Mouse (Mus musculus) cerebral cortex, adult 2 months (tissue): ENCODE results near the gene Rpain.

Experiments
- WGBS: fragments of 180-500 bp; shearing (Covaris S2); methylation state at CpG from one replicate; pipeline ENCODE4 v1.1.7; 2018; 5-methylcytosine and 5-hydroxymethylcytosine counted together

The Rpain gene

DNA sequence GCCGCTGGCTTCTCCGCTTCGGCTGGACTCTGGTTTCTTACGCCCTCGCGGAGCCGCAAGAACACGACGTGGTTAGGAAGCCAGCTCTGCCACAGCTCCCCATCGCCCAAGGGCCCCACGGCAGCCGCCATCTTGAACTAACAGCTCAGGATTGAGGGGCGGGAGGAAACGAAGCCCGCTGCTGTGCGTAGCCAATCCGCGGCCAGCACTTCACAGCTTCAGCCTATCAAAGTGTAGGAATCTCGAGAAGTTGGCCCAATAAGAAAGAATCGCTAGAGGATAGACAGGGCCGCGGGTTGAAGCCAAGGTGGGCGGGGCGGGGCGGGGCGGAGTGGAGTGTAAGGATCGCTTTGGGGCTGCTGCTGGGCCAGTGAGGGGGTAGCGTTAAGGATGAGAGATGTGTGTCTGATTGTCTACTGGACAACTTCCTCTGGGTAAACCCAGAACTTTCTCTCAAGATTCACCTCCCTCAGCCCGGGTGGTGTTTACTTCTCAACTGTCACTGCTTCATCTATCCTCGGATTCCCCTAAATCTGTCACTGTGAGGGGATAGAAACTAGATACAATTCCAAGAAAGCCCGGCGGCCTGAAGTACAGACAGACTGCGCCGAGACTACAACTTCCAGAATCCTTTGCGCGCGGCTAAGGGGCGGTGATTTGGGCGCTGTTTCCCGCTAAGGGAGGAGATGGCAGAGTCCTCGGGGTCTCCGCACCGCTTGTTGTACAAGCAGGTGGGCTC, at the start of gene Rpain, which contains the start of gene Nup88:
Rpain (plus strand) TSS at position 393 of the 739 bp plus-strand sequence.
Nup88 (minus strand) TSS at position 153 of the 739 bp plus-strand sequence.
- WGBS, result under 1% methylated on average over 43 of the region's 43 CpGs

DNA sequence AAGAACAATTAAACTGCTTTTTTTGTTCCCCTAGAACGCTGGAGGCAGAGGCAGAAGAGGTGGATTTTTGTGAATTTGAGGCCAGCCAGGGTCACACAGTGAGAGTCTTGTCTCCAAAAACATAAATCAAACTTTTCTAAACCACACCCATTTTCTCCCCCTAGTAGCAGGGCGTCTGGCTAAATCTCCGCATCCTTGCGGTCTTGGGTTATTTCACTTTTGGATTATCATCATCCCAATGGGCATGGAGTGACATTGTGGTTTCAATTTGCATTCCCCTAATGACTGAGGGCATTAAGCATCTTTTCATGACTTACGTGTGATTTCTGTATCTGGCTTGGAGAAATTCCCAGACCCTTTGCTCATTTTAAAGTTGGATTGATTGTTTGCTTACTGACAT, 38.6 kb upstream of the Rpain start:
- 83% methylated on average over 5 of the region's 5 CpGs for WGBS

DNA sequence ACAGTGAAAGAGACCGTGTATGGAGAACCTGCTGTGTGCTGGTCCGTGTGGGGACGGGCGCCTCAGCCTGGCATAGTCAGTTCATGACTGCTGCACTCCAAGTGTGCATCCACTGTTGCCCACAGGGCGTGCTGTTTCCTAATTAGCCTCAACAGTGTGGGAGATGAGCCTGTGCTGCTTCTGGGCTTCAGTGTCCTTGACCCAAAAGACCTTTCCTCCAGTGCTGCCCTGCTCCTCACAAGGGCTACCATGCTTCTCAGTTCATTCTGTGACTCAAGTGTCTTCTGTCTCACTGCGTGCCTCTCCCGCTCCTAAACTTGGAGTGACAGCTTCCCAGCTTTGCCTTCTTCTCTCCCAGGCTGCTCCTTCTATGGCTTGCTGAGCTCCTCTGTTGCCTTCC, 34.7 kb upstream of the Rpain start:
- WGBS, result 81% methylated on average over 7 of the region's 7 CpGs

DNA sequence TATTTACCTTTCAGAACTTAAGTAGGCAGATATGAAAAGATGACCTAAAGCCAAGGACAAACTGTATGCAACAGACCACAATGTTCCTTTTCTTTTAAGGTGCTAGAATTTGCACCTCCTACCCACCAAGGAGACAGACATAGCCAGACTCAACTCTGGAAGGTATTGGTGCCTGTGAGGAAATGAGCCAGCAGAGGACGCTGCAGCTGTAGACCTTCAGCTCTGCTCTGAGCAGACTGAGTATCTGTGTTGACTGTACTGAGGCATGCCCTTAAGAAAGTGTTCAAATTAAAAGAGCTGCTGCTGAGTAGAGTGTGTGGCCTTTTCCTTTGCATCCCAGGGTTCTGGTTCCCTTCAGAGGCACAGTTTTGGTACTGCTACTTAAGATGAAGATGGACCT, 27.4 kb upstream of the Rpain start:
- WGBS, result 45% methylated on average over 1 of the region's 1 CpGs

DNA sequence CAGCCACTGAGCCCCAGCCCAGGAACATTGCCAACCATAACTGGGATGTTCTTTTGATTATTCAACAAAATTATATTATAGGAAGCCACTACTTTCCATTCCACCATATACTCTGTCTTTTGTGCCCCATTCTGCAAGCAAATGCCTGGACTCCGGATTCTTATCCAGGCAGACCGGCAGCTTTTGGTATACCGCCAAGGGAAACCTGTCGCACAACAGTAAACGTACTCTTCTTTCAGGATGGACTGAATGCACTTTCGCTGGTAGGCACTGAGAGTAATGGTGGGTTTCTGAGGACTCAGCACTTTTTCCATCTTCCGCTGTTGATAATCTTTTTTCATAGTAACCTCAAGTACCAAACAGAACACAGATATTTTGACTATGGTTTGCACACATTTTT, 26.4 kb upstream of the Rpain start:
- 68% methylated on average over 7 of the region's 7 CpGs for WGBS

DNA sequence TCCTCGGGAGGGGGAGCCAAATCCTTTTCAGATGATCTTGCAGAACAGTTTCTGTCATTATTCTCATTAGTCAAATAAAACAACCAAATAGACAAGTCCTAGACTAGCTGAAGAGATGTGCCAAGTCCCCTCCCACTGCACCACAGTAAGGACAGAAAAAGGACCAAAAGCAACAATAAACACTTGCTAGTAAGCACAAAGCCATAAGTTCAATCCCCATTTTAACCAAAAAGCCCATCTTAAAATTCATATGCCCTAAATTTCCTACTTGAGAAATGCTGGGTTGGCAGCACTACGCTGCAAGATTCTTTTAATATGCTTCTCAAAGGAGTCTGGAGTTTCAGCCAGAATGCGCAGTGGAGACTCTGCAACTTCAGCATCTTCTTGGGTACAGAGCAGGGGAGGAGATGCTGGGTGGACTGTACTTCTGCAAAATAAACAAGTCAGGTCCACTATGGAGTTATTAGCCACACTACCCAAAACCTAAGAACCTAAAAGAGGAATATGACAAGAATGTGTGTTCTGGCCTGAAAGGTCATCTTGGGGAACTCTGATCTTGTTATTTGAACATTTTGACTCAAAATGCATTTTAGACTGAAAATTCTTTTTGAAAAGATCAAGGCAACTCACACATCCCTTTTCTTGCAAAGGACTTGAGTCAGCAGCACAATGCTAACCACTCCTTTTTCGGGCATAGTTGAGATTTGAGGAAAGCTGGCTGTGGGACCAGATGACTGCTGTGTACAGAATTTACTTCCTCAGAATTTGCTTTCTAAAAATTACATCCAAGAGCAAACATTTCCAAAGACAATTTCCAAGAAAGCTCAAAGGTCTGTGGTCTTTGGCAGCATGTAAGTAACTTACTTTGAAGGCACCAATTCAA, 24.8 kb upstream of the Rpain start:
- 43% methylated on average over 4 of the region's 4 CpGs for WGBS

DNA sequence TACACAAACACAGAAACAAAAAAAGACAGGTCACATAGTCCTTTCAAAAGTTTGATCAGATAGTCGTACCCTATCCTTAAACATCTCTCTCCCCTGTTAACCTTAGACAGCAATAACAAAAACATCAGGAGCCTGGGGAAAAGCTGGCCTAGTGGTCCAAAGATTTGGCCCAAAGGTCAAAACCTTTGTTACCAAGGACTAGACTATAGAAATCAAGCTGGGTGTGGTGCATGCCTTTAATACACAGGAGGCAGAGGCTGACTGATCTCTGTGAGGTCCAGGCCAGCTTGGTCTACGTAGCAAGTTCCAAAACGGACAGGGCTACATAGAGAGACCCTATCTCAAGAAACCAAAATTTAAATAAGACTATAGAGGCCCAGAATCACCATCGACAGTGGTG, 15.3 kb upstream of the Rpain start:
- WGBS, result 93% methylated on average over 4 of the region's 4 CpGs

DNA sequence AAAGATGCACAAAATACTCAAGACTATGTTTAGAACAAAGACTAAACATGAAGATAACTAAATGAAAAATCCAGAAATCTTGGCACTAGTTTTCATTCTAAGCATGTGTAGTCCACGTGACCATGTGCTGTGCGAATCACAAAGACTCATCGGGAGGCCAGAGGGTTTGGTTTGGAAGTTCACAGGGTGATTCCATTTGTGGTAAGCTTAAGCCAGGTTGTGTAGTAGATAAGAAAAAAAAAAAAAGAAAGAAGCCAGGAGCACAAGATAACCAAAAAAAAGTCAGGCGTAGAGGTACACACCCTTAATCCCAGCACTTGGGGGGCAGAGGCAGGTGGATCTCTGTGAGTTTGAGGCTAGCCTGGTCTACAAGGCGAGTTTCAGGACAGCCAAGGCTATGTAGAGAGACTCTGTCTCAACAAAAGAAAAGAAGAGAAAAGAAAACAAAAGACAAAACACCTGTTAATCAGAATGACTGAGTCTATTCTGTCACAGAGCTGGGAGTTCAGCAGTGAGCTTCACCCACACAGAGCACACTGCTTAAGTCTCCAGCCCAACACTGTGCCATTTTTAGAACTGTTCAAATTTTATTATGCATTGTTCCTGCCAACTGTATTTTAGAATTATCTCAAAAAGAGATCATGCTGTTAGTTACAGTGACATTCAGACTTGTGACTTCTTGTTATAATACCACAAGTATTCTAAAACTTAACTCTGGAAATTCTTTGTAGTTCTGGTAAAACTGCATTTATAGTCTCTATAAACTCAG, 9.0 kb upstream of the Rpain start:
- 58% methylated on average over 5 of the region's 5 CpGs for WGBS

DNA sequence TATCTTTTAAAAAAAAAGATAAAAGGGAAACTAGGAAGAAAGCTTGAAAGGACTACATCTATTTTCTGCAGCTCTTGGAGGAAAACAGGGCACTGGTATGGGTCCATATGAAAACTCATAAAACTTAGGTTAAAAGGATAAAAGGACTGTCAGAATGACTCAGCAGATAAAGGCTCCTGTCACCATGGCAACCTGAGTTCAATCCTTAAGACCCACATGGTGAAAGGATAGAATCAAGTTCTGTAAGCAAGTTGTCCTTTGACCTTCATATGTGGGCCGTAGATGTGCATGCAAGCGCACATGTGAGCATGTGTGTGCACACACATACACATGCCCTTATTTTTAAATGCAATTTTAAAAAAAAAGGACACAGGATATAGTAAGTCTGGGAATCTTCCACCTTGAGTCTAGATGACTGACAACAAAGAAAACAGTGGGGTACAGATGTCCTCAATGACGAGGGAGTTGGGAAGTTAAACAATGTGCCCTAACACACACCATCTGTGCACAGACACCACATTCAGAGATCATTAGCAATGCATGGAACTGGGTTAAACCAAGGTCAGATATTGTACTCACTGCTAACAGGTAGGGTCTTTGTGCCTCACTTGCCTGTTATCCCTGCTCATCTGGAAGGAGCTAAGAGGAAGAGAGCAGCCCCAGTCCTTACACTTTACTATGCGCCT, 5.6 kb upstream of the Rpain start:
- 68% methylated on average over 4 of the region's 4 CpGs for WGBS

DNA sequence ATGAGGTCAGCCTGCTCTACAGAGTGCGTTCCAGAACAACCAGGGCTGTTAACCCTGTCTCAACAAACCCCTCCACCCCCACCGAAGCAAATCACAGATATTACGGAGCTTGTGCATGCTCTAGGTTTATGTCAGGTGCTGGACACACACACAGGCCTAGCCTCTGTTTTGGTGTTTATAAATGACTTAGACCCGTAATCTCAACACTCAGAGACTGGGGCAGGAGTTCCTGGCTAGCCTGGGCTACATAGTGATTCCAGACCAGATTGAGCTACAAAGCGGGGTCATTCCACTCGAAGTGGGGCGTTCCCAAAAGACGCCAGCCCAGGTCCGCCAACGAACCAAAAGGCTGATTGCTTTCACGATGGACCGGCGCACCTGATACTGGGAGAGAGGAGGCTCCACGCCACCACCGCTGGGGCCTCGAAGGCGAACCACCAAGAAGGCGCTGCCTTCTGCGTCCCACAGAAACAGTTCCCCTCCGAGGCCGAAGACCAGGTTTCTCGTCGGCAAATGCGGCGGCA, 680 bp upstream of the Rpain start:
- WGBS, result under 1% methylated on average over 25 of the region's 25 CpGs

DNA sequence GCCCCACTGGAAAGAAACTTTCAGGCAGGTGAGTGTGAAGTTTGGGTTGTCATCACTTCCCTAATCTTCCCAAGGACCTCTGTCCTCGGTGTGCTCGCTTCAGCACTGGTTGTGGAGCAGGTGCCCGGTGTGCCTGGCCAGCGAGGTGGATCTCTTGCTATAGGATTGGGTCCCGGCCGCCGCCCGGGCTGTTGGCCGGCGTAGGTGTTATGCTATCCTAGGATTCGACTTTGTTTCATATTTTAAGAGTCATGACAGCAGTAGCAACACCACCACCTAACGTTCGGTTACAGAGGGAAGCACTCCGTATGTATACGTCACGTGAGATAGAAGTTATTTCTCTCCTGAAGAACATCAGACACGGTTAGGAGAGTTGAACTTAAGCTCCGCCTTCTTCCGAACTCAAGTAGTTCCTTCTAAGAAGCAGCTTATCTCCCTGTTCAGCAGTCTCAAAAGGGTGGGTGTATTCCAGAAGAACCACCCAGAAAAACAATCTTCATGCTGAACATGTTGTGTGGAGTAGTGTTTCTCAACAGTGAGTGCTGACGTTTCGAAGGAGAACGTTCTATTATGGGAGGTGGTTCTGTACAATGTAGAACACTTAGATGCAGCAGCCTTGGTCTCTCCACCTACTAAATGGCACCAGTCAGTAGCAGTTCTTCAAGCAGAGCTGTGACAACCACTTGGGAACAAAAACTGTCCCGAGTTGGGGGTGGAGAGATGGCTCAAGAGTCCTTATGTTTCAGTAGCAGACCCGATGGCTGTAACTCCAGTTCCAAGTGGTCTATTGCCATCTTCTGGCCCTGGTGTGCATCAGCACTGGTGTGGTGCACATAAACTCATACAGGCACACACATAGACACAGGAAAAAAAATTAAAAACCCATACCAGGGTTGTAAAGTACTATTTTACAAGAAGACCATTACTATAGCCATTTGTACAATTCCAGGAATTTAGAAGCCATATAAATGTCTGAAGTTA, 837 bp downstream of the Rpain start:
- 11% methylated on average over 24 of the region's 24 CpGs for WGBS

DNA sequence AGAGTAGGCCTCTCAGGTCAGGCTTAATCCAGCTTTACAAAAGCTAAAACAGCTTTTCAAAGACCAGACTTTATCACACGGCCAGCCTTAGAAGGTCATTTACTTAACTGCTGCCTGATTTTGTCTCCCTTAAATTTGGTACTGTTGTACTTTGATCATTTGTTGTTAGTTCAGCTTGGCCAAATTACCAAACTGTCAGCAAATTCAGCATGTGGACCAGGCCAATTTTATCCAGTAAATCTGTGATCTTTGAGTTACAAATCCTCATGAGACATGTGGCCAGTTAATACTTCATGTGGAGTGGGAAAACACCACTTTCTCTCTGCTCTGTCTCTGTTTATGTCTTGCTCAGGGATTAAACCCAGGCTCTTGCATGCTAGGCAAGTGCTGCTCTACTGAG, 2.6 kb downstream of the Rpain start:
- 65% methylated on average over 1 of the region's 1 CpGs for WGBS

DNA sequence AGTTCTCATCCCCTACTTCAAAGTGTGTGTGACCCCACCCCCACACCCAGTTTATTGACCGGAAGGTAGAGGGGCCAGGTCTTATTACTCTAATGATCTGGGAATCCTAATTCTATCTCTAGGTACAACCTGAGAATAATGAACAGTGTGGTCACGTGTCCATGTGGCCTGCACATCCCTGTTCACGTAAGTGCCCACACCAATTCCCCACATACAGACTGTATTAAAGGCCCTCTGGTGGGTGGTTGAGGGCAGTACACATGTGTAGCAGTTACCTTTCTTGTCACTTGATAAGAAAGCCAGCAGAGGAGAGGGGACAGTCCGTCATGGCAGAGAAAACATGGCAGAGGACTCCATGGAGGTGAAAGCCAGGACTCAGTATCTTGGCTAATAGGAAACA, 3.9 kb downstream of the Rpain start:
- 75% methylated on average over 4 of the region's 4 CpGs for WGBS

DNA sequence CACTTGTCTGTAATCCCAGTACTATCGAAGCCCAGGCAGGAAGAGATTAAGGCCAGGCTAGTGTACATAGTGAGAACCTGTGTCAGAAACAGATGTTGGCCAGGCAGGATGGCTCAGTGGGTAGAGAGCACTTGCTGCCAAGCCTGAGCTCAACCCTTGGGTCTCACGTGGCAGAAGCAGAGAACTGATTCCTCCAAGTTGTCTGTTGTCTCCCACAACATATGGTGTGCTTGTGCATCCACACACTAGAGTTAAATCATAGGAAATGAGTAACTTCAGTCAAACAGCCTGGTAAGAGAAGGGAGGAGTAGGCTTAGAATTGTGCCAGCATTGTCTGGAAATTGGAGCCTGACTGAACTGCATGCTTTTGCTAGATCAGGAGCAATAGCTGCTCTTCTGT, 5.2 kb downstream of the Rpain start:
- 54% methylated on average over 2 of the region's 2 CpGs for WGBS

DNA sequence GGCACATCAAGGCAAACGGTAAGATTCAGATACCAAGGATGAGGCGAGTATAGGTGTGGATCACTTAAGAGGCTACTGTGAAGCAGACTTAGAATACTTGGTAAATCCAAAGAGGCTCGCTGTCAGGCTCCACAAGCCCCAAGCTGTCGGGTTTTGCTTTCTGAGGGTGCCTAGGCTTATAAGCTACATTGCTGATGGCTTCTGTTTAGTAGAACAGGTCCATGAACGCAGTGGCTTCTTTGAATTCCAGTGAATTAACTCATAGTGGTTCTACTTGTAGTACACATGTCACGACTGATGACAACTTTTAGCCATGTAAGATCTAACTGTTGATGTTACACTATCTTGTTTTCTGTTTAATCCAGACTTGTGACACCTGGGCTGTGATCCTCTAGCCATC, 7.3 kb downstream of the Rpain start:
- 86% methylated on average over 6 of the region's 6 CpGs for WGBS

DNA sequence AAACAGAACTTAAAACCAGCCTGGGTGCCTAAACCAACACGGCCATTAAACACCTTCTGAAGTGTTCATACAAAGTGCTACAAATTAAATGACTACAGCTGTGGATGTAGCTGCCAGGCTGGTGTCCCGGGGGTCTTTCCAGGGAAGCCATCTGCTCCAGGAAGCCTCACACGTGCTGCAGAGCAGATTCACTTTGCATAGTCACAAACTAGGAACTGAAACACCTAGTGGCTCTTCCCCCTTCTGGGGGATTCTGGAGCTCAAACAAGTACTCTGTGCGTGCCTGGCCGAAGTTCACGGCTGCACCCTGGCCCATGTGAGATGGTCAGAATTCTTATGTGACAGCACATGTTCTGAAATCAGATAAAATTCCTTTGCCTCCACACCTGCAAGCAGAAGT, 10.2 kb downstream of the Rpain start:
- 72% methylated on average over 6 of the region's 6 CpGs for WGBS

DNA sequence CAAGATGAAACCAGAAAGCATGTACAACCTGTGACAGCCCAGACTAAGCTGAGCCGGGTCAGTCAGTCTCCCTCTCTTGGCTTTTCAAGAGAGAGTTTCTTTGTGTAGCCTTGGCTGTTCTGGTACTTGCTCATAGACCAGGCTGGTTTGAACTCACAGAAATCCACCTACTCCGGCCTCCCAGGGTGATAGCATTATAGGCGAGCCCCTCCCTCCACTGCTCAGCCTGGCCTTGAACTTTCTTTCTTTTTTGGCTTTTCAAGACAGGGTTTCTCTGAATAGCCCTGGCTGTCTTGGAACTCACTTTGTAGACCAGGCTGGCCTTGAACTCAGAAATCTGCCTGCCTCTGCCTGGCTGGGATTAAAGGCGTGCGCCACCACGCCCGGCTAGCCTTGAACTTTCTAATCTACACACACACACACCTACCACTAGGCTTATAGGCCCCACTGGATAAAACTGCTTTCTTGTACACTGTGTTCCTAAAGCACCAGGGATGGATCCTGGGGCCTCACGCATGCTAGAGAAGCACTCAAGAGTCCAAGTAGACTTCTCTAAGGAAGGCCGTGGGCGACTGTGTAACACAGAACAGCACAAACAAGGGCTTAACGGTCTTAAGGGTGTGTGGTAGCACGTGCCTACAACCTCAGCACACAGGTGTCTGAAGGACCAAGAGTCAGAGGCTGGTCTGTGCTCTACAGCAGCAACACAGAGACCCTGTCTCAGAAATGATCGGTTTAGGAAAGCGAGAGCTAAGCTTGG, 10.9 kb downstream of the Rpain start:
- 86% methylated on average over 14 of the region's 14 CpGs for WGBS

DNA sequence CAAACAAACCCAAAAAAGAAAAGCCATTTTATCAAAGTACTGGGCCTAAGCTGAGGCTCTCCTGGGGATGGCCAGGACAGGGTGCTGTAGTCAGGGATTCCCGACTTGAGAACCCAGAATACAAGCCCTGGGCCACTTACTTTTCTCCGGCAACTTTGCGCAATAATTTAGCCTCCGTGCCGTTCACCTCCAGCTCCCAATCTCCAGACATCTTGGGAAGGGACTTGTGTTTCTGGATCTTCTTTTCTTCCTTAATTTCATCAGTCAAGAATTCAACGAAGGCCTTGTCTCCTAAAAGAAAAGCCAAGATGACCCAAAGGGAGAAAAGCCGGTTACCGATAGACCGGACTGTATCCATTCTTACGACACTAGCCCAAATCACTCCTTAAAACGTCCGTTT, 12.0 kb downstream of the Rpain start:
- WGBS, result 7% methylated on average over 12 of the region's 12 CpGs

DNA sequence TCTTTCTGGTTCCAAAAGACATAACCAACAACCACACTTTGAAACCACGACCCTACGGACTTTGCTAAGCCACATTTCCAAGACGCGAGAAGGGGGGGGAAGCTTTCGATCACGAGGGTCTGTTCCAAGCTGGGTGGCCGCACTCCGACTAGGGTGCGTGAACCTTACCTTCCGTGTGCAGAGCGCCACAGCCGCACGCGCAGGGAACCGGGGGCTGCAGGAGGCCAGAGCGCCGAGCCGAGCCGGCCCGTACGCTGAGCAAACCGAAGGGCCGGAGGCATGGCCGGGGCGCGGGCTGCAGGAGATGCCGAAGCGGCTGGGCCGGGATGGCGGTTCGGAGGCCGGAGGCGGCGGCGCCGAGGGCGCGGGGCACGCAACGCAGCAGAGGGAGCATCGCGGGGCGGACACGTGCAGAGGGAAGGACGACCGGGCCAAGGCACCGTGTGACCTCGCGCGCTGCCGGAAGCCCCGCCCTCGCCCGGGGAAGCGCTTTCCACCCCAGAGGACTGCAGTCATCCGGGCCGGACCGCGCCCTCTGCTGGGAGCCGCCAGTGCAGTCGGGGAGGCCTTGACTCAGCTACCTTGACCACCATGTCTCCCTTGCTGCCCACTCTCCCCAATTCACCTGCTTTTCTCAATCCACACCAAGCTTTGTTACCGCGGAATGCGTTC, 12.7 kb downstream of the Rpain start, which contains the start of gene C1qbp:
C1qbp (minus strand) TSS at position 470 of the 672 bp plus-strand sequence.
- WGBS, result 1% methylated on average over 57 of the region's 64 CpGs
